Mouse (Mus musculus) lung, embryonic 16.5 days (tissue): Measurements from ENCODE around the gene Fam160b1. TPM values are rescaled to one million over a fixed set of nuclear protein-coding genes. Genes with fewer than 3 reads are reported as not detected.

ENCODE experiments used
- ATAC-seq: fragments of 200-750 bp; cut with Nextera tagmentation; 2 replicates; pipeline ENCODE4 v1.8.0; 2017; ENCODE audit warnings: low read depth, mild to moderate bottlenecking, moderate library complexity
- H3K27ac ChIP-seq: fragments of 300-500 bp; sonication (generic); 2 replicates; pipeline ENCODE4 v1.5.1; 2014; ENCODE audit warnings: mild to moderate bottlenecking, control low read depth, low read length
- H3K27me3 ChIP-seq: fragments of 300-500 bp; sonication (generic); 2 replicates; pipeline ENCODE4 v1.6.1; 2014; ENCODE audit warnings: low read depth, low read length, mixed read lengths; ENCODE audit not compliant: control insufficient read depth, insufficient read depth
- H3K36me3 ChIP-seq: fragments of 300-500 bp; sonication (generic); 2 replicates; pipeline ENCODE4 v1.6.1; 2014; ENCODE audit warnings: low read length; ENCODE audit not compliant: control insufficient read depth, insufficient read depth
- H3K4me1 ChIP-seq: fragments of 300-500 bp; sonication (generic); replicated peaks from 2 replicates; pipeline ENCODE4 v1.6.1; 2014; ENCODE audit warnings: low read length, mixed read lengths; ENCODE audit not compliant: control insufficient read depth, insufficient read depth
- H3K4me2 ChIP-seq: fragments of 300-500 bp; sonication (generic); 2 replicates; pipeline ENCODE4 v1.6.1; 2014; ENCODE audit warnings: low read depth, low read length, control low read depth
- H3K4me3 ChIP-seq: fragments of 300-500 bp; sonication (generic); 2 replicates; pipeline ENCODE4 v1.5.1; 2014; ENCODE audit warnings: mild to moderate bottlenecking, low read length, control low read depth
- H3K9ac ChIP-seq: fragments of 300-500 bp; sonication (generic); 2 replicates; pipeline ENCODE4 v1.6.1; 2014; ENCODE audit warnings: low read length, control low read depth
- H3K9me3 ChIP-seq: fragments of 300-500 bp; sonication (generic); 2 replicates; pipeline ENCODE4 v1.6.1; 2016; ENCODE audit warnings: low read length; ENCODE audit not compliant: control insufficient read depth
- WGBS: fragments of 180-500 bp; shearing (Covaris S2); extraction: QIAGEN DNeasy Blood & Tissue Kit; methylation state at CpG from one replicate; pipeline ENCODE4 v1.1.7; 2014; 5-methylcytosine and 5-hydroxymethylcytosine counted together
- polyA plus RNA-seq: library from polyadenylated mRNA; unstranded; fragments of >200 nt; fragmentation: Nextera tagmentation; extraction: Ambion mirVana; gene quantifications from 2 replicates; pipeline ENCODE4 v1.2.1, GENCODE M21; 2015

Fam160b1 gene
- polyA plus RNA-seq, 1 experiment from 2014 or later = 15.0 TPM

GRCm38 (mm10) chr19:57322491-57322890 is 38.0 kb upstream of the Fam160b1 start:
- H3K9me3 ChIP-seq = no peaks in the 10 kb centered on the region
- peaks cover 2% of the 10 kb centered on the region; the same call in 1 of the 2 replicates for H3K27me3 ChIP-seq
- no peak overlapping the region for H3K27ac ChIP-seq
- H3K4me2 ChIP-seq = no peak overlapping the region
- H3K4me3 ChIP-seq = no peak overlapping the region
- H3K36me3 ChIP-seq = no peaks in the 10 kb centered on the region
- WGBS = 57% methylated on average over 4 of the region's 4 CpGs
- peaks cover 3% of the 10 kb centered on the region for H3K4me1 ChIP-seq
- no peak overlapping the region for H3K9ac ChIP-seq
- no peak for ATAC-seq

GRCm38 (mm10) chr19:57323087-57323486 is 37.4 kb upstream of the Fam160b1 start:
- H3K4me2 ChIP-seq = no peak overlapping the region
- H3K27me3 ChIP-seq = peaks cover 2% of the 10 kb centered on the region; the same call in 1 of the 2 replicates
- H3K9me3 ChIP-seq = no peaks in the 10 kb centered on the region
- no peak overlapping the region for H3K4me3 ChIP-seq
- no peak for ATAC-seq
- H3K27ac ChIP-seq = no peak overlapping the region
- no peaks in the 10 kb centered on the region for H3K36me3 ChIP-seq
- 78% methylated on average over 8 of the region's 8 CpGs for WGBS
- no peak overlapping the region for H3K9ac ChIP-seq
- peaks cover 3% of the 10 kb centered on the region for H3K4me1 ChIP-seq

GRCm38 (mm10) chr19:57325748-57326300 is 34.7 kb upstream of the Fam160b1 start:
- Histone ChIP-seq H3K4me3 (no peak overlapping the region), H3K9me3 (0 out of 2 replicates have a peak, but pooled peaks cover 2% of the 10 kb centered on the region), H3K4me2 (no peak overlapping the region), H3K27me3 (peaks cover 2% of the 10 kb centered on the region; the same call in 1 of the 2 replicates), H3K4me1 (peaks cover 3% of the 10 kb centered on the region), H3K27ac (no peak overlapping the region), H3K36me3 (no peaks in the 10 kb centered on the region), H3K9ac (no peak overlapping the region)
- ATAC-seq = peak; percentile 54; the same call in 1 of the 2 replicates
- 23% methylated on average over 7 of the region's 7 CpGs for WGBS

GRCm38 (mm10) chr19:57327679-57328078 is 32.8 kb upstream of the Fam160b1 start:
- peaks cover 3% of the 10 kb centered on the region for H3K4me1 ChIP-seq
- no peak for ATAC-seq
- no peaks in the 10 kb centered on the region for H3K36me3 ChIP-seq
- H3K4me2 ChIP-seq = no peak overlapping the region
- H3K27me3 ChIP-seq = peaks cover 2% of the 10 kb centered on the region; the same call in 1 of the 2 replicates
- H3K4me3 ChIP-seq = no peak overlapping the region
- 0 out of 2 replicates have a peak, but pooled peaks cover 2% of the 10 kb centered on the region for H3K9me3 ChIP-seq
- no peak overlapping the region for H3K9ac ChIP-seq
- no peak overlapping the region for H3K27ac ChIP-seq

GRCm38 (mm10) chr19:57328269-57328668 is 32.2 kb upstream of the Fam160b1 start:
- no peak overlapping the region for H3K4me2 ChIP-seq
- no peak for ATAC-seq

GRCm38 (mm10) chr19:57328792-57329191 is 31.7 kb upstream of the Fam160b1 start:
- peaks cover 3% of the 10 kb centered on the region for H3K4me1 ChIP-seq
- 60% methylated on average over 12 of the region's 12 CpGs for WGBS
- peaks cover 2% of the 10 kb centered on the region; the same call in 1 of the 2 replicates for H3K27me3 ChIP-seq
- H3K9me3 ChIP-seq = 0 out of 2 replicates have a peak, but pooled peaks cover 2% of the 10 kb centered on the region
- H3K36me3 ChIP-seq = no peaks in the 10 kb centered on the region
- no peak overlapping the region for H3K4me3 ChIP-seq
- H3K27ac ChIP-seq = no peak overlapping the region
- H3K4me2 ChIP-seq = no peak overlapping the region
- ATAC-seq = no peak
- no peak overlapping the region for H3K9ac ChIP-seq

More at GRCm38 (mm10) chr19:57328269-57328668, 32.2 kb upstream of the Fam160b1 start:
- Histone ChIP-seq H3K4me3 (no peak overlapping the region), H3K27me3 (peaks cover 2% of the 10 kb centered on the region; the same call in 1 of the 2 replicates), H3K4me1 (peaks cover 3% of the 10 kb centered on the region), H3K9me3 (0 out of 2 replicates have a peak, but pooled peaks cover 2% of the 10 kb centered on the region), H3K9ac (no peak overlapping the region), H3K27ac (no peak overlapping the region), H3K36me3 (no peaks in the 10 kb centered on the region)
- 94% methylated on average over 7 of the region's 7 CpGs for WGBS

- H3K27ac ChIP-seq = no peak overlapping the region
- H3K4me3 ChIP-seq = no peak overlapping the region
- H3K4me2 ChIP-seq = no peak overlapping the region
- WGBS = 65% methylated on average over 11 of the region's 11 CpGs
- no peak for ATAC-seq
- H3K9ac ChIP-seq = no peak overlapping the region
- peaks cover 3% of the 10 kb centered on the region for H3K4me1 ChIP-seq
- 0 out of 2 replicates have a peak, but pooled peaks cover 2% of the 10 kb centered on the region for H3K9me3 ChIP-seq
- no peaks in the 10 kb centered on the region for H3K36me3 ChIP-seq
- no peaks in the 10 kb centered on the region for H3K27me3 ChIP-seq
Observed at GRCm38 (mm10) chr19:57330309-57330708, 30.2 kb upstream of the Fam160b1 start.

GRCm38 (mm10) chr19:57331237-57331636 is 29.2 kb upstream of the Fam160b1 start:
- Histone ChIP-seq H3K9ac (no peak overlapping the region), H3K4me1 (no peaks in the 10 kb centered on the region), H3K36me3 (no peaks in the 10 kb centered on the region), H3K27ac (no peak overlapping the region), H3K4me3 (no peak overlapping the region), H3K4me2 (no peak overlapping the region), H3K27me3 (no peaks in the 10 kb centered on the region), H3K9me3 (0 out of 2 replicates have a peak, but pooled peaks cover 2% of the 10 kb centered on the region)
- ATAC-seq = no peak
- WGBS = 81% methylated on average over 6 of the region's 6 CpGs

GRCm38 (mm10) chr19:57333356-57333755 is 27.1 kb upstream of the Fam160b1 start:
- no peak overlapping the region for H3K4me2 ChIP-seq
- H3K4me1 ChIP-seq = no peaks in the 10 kb centered on the region
- no peaks in the 10 kb centered on the region for H3K27me3 ChIP-seq
- no peak overlapping the region for H3K27ac ChIP-seq
- WGBS = 76% methylated on average over 4 of the region's 4 CpGs
- H3K9ac ChIP-seq = no peak overlapping the region
- no peak for ATAC-seq
- 0 out of 2 replicates have a peak, but pooled peaks cover 2% of the 10 kb centered on the region for H3K9me3 ChIP-seq
- no peaks in the 10 kb centered on the region for H3K36me3 ChIP-seq
- no peak overlapping the region for H3K4me3 ChIP-seq
